Comparison of ENCODE assay signal across 11 mouse cellular contexts in the genomic region with DNA sequence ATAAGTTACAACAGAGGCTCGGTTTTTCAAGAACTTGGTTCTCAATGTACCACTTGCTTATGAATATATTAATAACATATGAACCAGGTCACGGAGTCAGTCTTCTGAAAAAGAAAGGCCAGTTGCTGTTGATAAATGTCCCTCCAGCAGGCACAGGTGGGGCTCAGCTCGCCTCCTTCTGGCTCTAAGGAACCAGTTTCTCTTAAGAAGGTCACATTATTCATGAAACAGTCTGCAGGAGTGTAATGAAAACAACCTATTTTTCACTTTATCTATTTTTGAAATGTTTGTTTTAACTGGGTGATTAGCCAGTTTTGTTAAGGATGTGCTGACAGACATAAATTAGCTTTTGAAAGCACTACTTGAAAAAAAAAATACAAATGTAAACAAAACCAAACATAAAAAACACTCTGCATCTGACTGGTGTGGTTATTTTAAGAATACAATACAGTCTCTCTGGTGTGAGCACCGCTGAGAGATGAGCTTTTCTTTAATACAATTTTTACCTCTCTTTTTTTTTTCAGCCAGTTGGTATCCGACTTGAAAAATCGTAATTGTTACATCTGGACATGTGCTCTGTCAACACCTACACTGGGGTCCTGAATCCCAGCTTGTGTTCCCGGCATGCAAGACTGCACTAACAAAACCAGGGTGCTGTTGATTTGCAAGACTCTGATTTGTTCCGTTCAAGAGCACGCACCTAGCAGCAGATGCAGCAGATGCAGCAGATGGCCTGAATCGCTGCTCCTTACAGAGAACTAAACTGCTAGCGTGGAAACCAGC.
A peak's percentile ranks its signal among the peaks of the same experiment; 100 is the strongest.
DNase-seq lines count a peak whose midpoint lies in the region; ATAC-seq and TF ChIP-seq lines count a peak whose summit lies in the region.
"Had no signal": no experiment of that assay in that cellular context is flagged by ENCODE, and none has a peak within 500 bp of the region (broad histone marks: within the 10 kb centered on the region; RNA-seq: fewer than 3 reads in every experiment).

No protein-coding gene starts in this region.

- DNase-seq in kidney, adult 9 months = no peak
- DNase-seq in MN1 (ENCODE audit: low spot score) = peak; percentile 73
- DNase-seq in embryo, embryonic 11 days = peak; percentile 33
- peak; percentile 29 to 35 for DNase-seq in layer of hippocampus, adult 2 months (ENCODE audit: low spot score in 2 of 2)
- no peak for DNase-seq in limb, embryonic 10.5 days (ENCODE audit: low spot score)
- DNase-seq in adrenal gland, adult (ENCODE audit: inconsistent age in 2 of 2, low spot score in 1 of 2) = no peak
- no peak for DNase-seq in thymus, postnatal 14 days
- DNase-seq: adrenal gland, adult 2 months; liver, embryonic 13.5 days had no signal

- H3K4me2 ChIP-seq in kidney, embryonic 14.5 days (replicated peaks; ENCODE audit: low read depth, low read length) = no peak overlapping the region
- H3K4me2 ChIP-seq: liver, embryonic 13.5 days had no signal

- peak; percentile 62; the same call in 1 of the 2 replicates for ATAC-seq in kidney, embryonic 14.5 days (ENCODE audit: low FRiP score, low TSS enrichment)

- H3K9ac ChIP-seq in kidney, embryonic 14.5 days (ENCODE audit: low read depth, low read length) = no peak overlapping the region
- H3K9ac ChIP-seq: liver, embryonic 13.5 days had no signal

- no peak overlapping the region for H3K4me3 ChIP-seq in kidney, embryonic 14.5 days (ENCODE audit: low read length)
- no peak overlapping the region for H3K4me3 ChIP-seq in layer of hippocampus, adult 2 months
- no peak overlapping the region for H3K4me3 ChIP-seq in limb, embryonic 10.5 days
- H3K4me3 ChIP-seq: liver, embryonic 13.5 days; myocyte had no signal

- no peaks in the 10 kb centered on the region for H3K9me3 ChIP-seq in kidney, embryonic 14.5 days (ENCODE audit: control insufficient read depth, low read length)
- H3K9me3 ChIP-seq in limb, embryonic 10.5 days (replicated peaks) = no peaks in the 10 kb centered on the region
- H3K9me3 ChIP-seq: liver, embryonic 13.5 days had no signal

- H3K27me3 ChIP-seq in kidney, embryonic 14.5 days (ENCODE audit: control insufficient read depth, insufficient read depth, low read length) = no peaks in the 10 kb centered on the region
- no peaks in the 10 kb centered on the region for H3K27me3 ChIP-seq in limb, embryonic 10.5 days (ENCODE audit: low read depth, poor library complexity, severe bottlenecking)
- H3K27me3 ChIP-seq: liver, embryonic 13.5 days had no signal

- H3K4me1 ChIP-seq in kidney, embryonic 14.5 days (ENCODE audit: control insufficient read depth, insufficient read depth, low read length) = no peaks in the 10 kb centered on the region
- H3K4me1 ChIP-seq in limb, embryonic 10.5 days = peaks cover 4% of the 10 kb centered on the region; the same call in 1 of the 2 replicates
- H3K4me1 ChIP-seq: liver, embryonic 13.5 days had no signal

- no peak for TF ChIP-seq CTCF in layer of hippocampus, adult 2 months (conservative IDR thresholded peaks at IDR 0.05)

- WGBS in kidney, embryonic 14.5 days = 19% methylated on average over 11 of the region's 11 CpGs
- 57% methylated on average over 11 of the region's 11 CpGs for WGBS in limb, embryonic 10.5 days

- H3K27ac ChIP-seq in kidney, embryonic 14.5 days (ENCODE audit: low read depth, low read length) = no peak overlapping the region
- no peak overlapping the region for H3K27ac ChIP-seq in layer of hippocampus, adult 2 months
- H3K27ac ChIP-seq in limb, embryonic 10.5 days = no peak overlapping the region
- H3K27ac ChIP-seq: liver, embryonic 13.5 days had no signal

- H3K36me3 ChIP-seq in kidney, embryonic 14.5 days (ENCODE audit: control insufficient read depth, insufficient read depth, low read length) = no peaks in the 10 kb centered on the region
- no peaks in the 10 kb centered on the region for H3K36me3 ChIP-seq in limb, embryonic 10.5 days
- H3K36me3 ChIP-seq: liver, embryonic 13.5 days had no signal

Comparison
In these comparisons a context has a peak if more than half of its experiments do, and no peak if none do; other contexts are left out.
1. DNase-seq: peak in MN1 (single experiment), embryo, embryonic 11 days (single experiment) and layer of hippocampus, adult 2 months (2 of 2); none in kidney, adult 9 months (single experiment), limb, embryonic 10.5 days (single experiment), adrenal gland, adult (0 of 2) and thymus, postnatal 14 days (single experiment).